Mouse (Mus musculus) layer of hippocampus, postnatal 14 days (tissue): Measurements from ENCODE around the gene Lepr. TPM values are rescaled to one million over a fixed set of nuclear protein-coding genes. Genes with fewer than 3 reads are reported as not detected.
"Not testable (repeated sequence)": the region's sequence is repeated elsewhere in the genome, so short reads cannot be mapped to it uniquely, and the experiment has no call there.

Experiments used
- DNase-seq, 2 experiments: peaks; one replicate each; pipeline ENCODE4 v3.0.0; 2021 to 2022; ENCODE audit warnings: low spot score in 2 of 2, mixed read lengths in 1 of 2
- total RNA-seq, 2 experiments: library from RNA; stranded (reverse); gene quantifications; 2 replicates each; pipeline ENCODE4 v1.2.3; 2021

Lepr gene
- total RNA-seq, 2 experiments from 2014 or later = 2.4 to 5.0 TPM

- no peak for DNase-seq
Measured at GRCm38 (mm10) chr4:101715302-101715701, 1.9 kb upstream of the Lepr start.

GRCm38 (mm10) chr4:101715805-101716204 is 1.4 kb upstream of the Lepr start:
- DNase-seq = no peak

- peak; percentile 29 to 65 for DNase-seq
Measured at GRCm38 (mm10) chr4:101718991-101719580, 1.9 kb downstream of the Lepr start.

GRCm38 (mm10) chr4:101721705-101722104 is 4.5 kb downstream of the Lepr start:
- no peak for DNase-seq

- DNase-seq = no peak
Measured at GRCm38 (mm10) chr4:101741973-101742372, 24.8 kb downstream of the Lepr start.

- DNase-seq = no peak
Measured at GRCm38 (mm10) chr4:101745534-101745933, 28.3 kb downstream of the Lepr start.

- DNase-seq = no peak
Measured at GRCm38 (mm10) chr4:101760490-101760889, 43.3 kb downstream of the Lepr start.

- DNase-seq = not testable (repeated sequence)
Measured at GRCm38 (mm10) chr4:101843923-101844322, 126.7 kb downstream of the Lepr start, which contains the start of gene B020004J07Rik. Gene B020004J07Rik (minus strand): TSS chr4:101844023.

GRCm38 (mm10) chr4:101850908-101851307 is 133.7 kb downstream of the Lepr start:
- DNase-seq = no peak

GRCm38 (mm10) chr4:101860873-101861272 is 143.7 kb downstream of the Lepr start:
- DNase-seq = peak; percentile 10 to 46

- no peak for DNase-seq
Measured at GRCm38 (mm10) chr4:101862289-101862688, 145.1 kb downstream of the Lepr start.

Other genes starting within 250 kb of the Lepr start
- 100 to 1,000 TPM; 318 to 332 TPM for gene Dnajc6, start 220.8 kb upstream of the Lepr start, total RNA-seq
- gene Leprot, start 69.7 kb upstream of the Lepr start, total RNA-seq = 10 to 100 TPM; 28.1 to 33.2 TPM
- gene B020004J07Rik, start 126.6 kb downstream of the Lepr start, total RNA-seq = not detected
- gene C130073F10Rik, start 176.4 kb downstream of the Lepr start, total RNA-seq = not detected
- not detected for gene Gm12800, start 191.7 kb downstream of the Lepr start, total RNA-seq
- not detected for gene Gm12794, start 223.0 kb downstream of the Lepr start, total RNA-seq